Comparison of ENCODE assay signal across 21 mouse cellular contexts in genomic region chr2:164855572-164855971, GRCm38 (mm10). TPM values are rescaled to one million over a fixed set of nuclear protein-coding genes. Genes with fewer than 3 reads are reported as not detected.
DNase-seq lines count a peak whose midpoint lies in the region; ATAC-seq and TF ChIP-seq lines count a peak whose summit lies in the region.
"Not testable (repeated sequence)": the region's sequence is repeated elsewhere in the genome, so short reads cannot be mapped to it uniquely, and the experiment has no call there.
"Had no signal": no experiment of that assay in that cellular context is flagged by ENCODE, and none has a peak within 500 bp of the region (broad histone marks: within the 10 kb centered on the region; RNA-seq: fewer than 3 reads in every experiment).

No protein-coding gene starts in this region.

- DNase-seq in MEL (ENCODE audit: low read depth, low spot score); forebrain, postnatal 0 days; hindbrain, embryonic 14.5 days (ENCODE audit: low spot score); lung, postnatal 0 days (ENCODE audit: low spot score): not testable (repeated sequence)

- not testable (repeated sequence) for H3K27me3 ChIP-seq in MEL (ENCODE audit: control insufficient read depth in 1 of 2, insufficient read depth in 2 of 2, low read length in 2 of 2); lung, postnatal 0 days (replicated peaks; ENCODE audit: insufficient read depth, low read length); myocyte (ENCODE audit: control insufficient read depth, insufficient read depth, insufficient read length)
- peaks cover 42% of the 10 kb centered on the region for H3K27me3 ChIP-seq in embryonic facial prominence, embryonic 13.5 days
- peaks cover 21% of the 10 kb centered on the region for H3K27me3 ChIP-seq in forebrain, postnatal 0 days (ENCODE audit: insufficient read depth, low read length)
- H3K27me3 ChIP-seq in hindbrain, embryonic 14.5 days (ENCODE audit: control insufficient read depth, insufficient read depth, low read length): peaks cover 34% of the 10 kb centered on the region
- peaks cover 72% of the 10 kb centered on the region for H3K27me3 ChIP-seq in limb, embryonic 13.5 days

- H3K4me2 ChIP-seq in embryonic facial prominence, embryonic 13.5 days: peak overlapping the region; percentile 96
- H3K4me2 ChIP-seq in forebrain, postnatal 0 days (ENCODE audit: low read depth): 0 out of 2 replicates have a peak overlapping the region, but pooled peaks have one; percentile 81
- H3K4me2 ChIP-seq in hindbrain, embryonic 14.5 days (replicated peaks): peak overlapping the region; percentile 95
- peak overlapping the region; percentile 96 for H3K4me2 ChIP-seq in limb, embryonic 13.5 days (replicated peaks)
- H3K4me2 ChIP-seq in lung, postnatal 0 days (replicated peaks; ENCODE audit: low read depth, low read length): peak overlapping the region; percentile 85; the same call in 1 of the 2 replicates
- H3K4me2 ChIP-seq in myocyte (ENCODE audit: low read depth): peak overlapping the region; percentile 93

- H3K27ac ChIP-seq in MEL (ENCODE audit: control insufficient read depth, low read depth, low read length); embryonic facial prominence, embryonic 13.5 days; forebrain, postnatal 0 days (ENCODE audit: low read depth, low read length); hindbrain, embryonic 14.5 days; limb, embryonic 13.5 days; lung, postnatal 0 days (ENCODE audit: low read length): not testable (repeated sequence)

- H3K9ac ChIP-seq in MEL (ENCODE audit: control insufficient read depth, low read depth, low read length, poor library complexity, severe bottlenecking); embryonic facial prominence, embryonic 13.5 days; forebrain, postnatal 0 days; hindbrain, embryonic 14.5 days; limb, embryonic 13.5 days; lung, postnatal 0 days (replicated peaks; ENCODE audit: low read depth): not testable (repeated sequence)

- ATAC-seq in embryonic facial prominence, embryonic 13.5 days (ENCODE audit: insufficient number of reproducible peaks, insufficient read depth, low FRiP score, low TSS enrichment, low read depth); forebrain, postnatal 0 days; hindbrain, embryonic 14.5 days (ENCODE audit: low FRiP score); limb, embryonic 13.5 days (ENCODE audit: low FRiP score, low read depth); lung, postnatal 0 days: not testable (repeated sequence)

- not testable (repeated sequence) for TF ChIP-seq CTCF in MEL (IDR thresholded peaks at IDR 0.05 in 2 of 3, conservative IDR thresholded peaks at IDR 0.05 in 1 of 3; ENCODE audit: control insufficient read depth in 1 of 3, insufficient read depth in 1 of 3, low read depth in 2 of 3, low read length in 3 of 3, poor library complexity in 1 of 3, severe bottlenecking in 1 of 3); forebrain, postnatal 0 days (IDR thresholded peaks at IDR 0.05; ENCODE audit: low read depth)
- TF ChIP-seq CTCF in lung, postnatal 0 days (IDR thresholded peaks at IDR 0.05): 0 out of 2 replicates have a peak, but pooled peaks have one; percentile 5

- not testable (repeated sequence) for H3K36me3 ChIP-seq in MEL (ENCODE audit: control insufficient read depth in 1 of 2, insufficient read depth in 2 of 2, low read length in 2 of 2); forebrain, postnatal 0 days (ENCODE audit: insufficient read depth); hindbrain, embryonic 14.5 days (replicated peaks; ENCODE audit: control insufficient read depth, insufficient read depth); limb, embryonic 13.5 days; lung, postnatal 0 days (ENCODE audit: insufficient read depth, low read length); myocyte (ENCODE audit: control insufficient read depth, insufficient read depth)
- peaks cover 26% of the 10 kb centered on the region for H3K36me3 ChIP-seq in embryonic facial prominence, embryonic 13.5 days

- not testable (repeated sequence) for H3K79me2 ChIP-seq in MEL (ENCODE audit: control insufficient read depth, insufficient read depth, low read length, poor library complexity); myocyte (ENCODE audit: control insufficient read depth, insufficient read depth)

- H3K9me3 ChIP-seq in MEL (replicated peaks; ENCODE audit: insufficient read depth, low read length); embryonic facial prominence, embryonic 13.5 days; forebrain, postnatal 0 days (ENCODE audit: low read length); hindbrain, embryonic 14.5 days (ENCODE audit: control insufficient read depth, low read length); limb, embryonic 13.5 days; lung, postnatal 0 days (ENCODE audit: low read length): not testable (repeated sequence)

- H3ac ChIP-seq in myocyte (ENCODE audit: control insufficient read depth, insufficient read length): not testable (repeated sequence)

- not testable (repeated sequence) for TF ChIP-seq EP300 in MEL (IDR thresholded peaks at IDR 0.05; ENCODE audit: low read depth in 1 of 2, low read length in 2 of 2); lung, postnatal 0 days (IDR thresholded peaks at IDR 0.05)

- TF ChIP-seq RAD21 in MEL (IDR thresholded peaks at IDR 0.05; ENCODE audit: low read depth, low read length): not testable (repeated sequence)

- H3K4me3 ChIP-seq in MEL (ENCODE audit: control insufficient read depth in 1 of 2, insufficient read depth in 1 of 2, low read depth in 2 of 2, low read length in 2 of 2); forebrain, postnatal 0 days (ENCODE audit: low read depth, low read length); lung, postnatal 0 days (ENCODE audit: low read depth, low read length): not testable (repeated sequence)
- peak overlapping the region; percentile 56; the same call in 1 of the 2 replicates for H3K4me3 ChIP-seq in embryonic facial prominence, embryonic 13.5 days
- peak overlapping the region; percentile 44 for H3K4me3 ChIP-seq in hindbrain, embryonic 14.5 days (replicated peaks; ENCODE audit: low read length)
- H3K4me3 ChIP-seq in limb, embryonic 13.5 days: 0 out of 2 replicates have a peak overlapping the region, but pooled peaks have one; percentile 52
- H3K4me3 ChIP-seq in myocyte: peak overlapping the region; percentile 87

- 71% methylated on average over 5 of the region's 5 CpGs for WGBS in embryonic facial prominence, embryonic 13.5 days
- WGBS in forebrain, postnatal 0 days: 73% methylated on average over 5 of the region's 5 CpGs
- 81% methylated on average over 5 of the region's 5 CpGs for WGBS in hindbrain, embryonic 14.5 days
- 79% methylated on average over 5 of the region's 5 CpGs for WGBS in limb, embryonic 13.5 days
- 74% methylated on average over 5 of the region's 5 CpGs for WGBS in lung, postnatal 0 days

- H3K4me1 ChIP-seq in MEL (ENCODE audit: control insufficient read depth in 1 of 2, insufficient read depth in 2 of 2, low read length in 2 of 2): peaks cover 5 to 16% of the 10 kb centered on the region in 2 experiments
- H3K4me1 ChIP-seq in embryonic facial prominence, embryonic 13.5 days: peaks cover 37% of the 10 kb centered on the region
- 0 out of 2 replicates have a peak, but pooled peaks cover 14% of the 10 kb centered on the region for H3K4me1 ChIP-seq in forebrain, postnatal 0 days (ENCODE audit: insufficient read depth)
- peaks cover 20% of the 10 kb centered on the region for H3K4me1 ChIP-seq in hindbrain, embryonic 14.5 days (replicated peaks; ENCODE audit: control insufficient read depth, insufficient read depth, low read length)
- peaks cover 20% of the 10 kb centered on the region for H3K4me1 ChIP-seq in limb, embryonic 13.5 days
- H3K4me1 ChIP-seq in lung, postnatal 0 days (ENCODE audit: insufficient read depth, low read depth, low read length): peaks cover 17% of the 10 kb centered on the region

- TF ChIP-seq POLR2A in MEL (IDR thresholded peaks at IDR 0.05; ENCODE audit: control insufficient read depth in 1 of 2, insufficient read depth in 1 of 2, low read depth in 1 of 2, low read length in 2 of 2, poor library complexity in 1 of 2); myocyte (IDR thresholded peaks at IDR 0.05; ENCODE audit: insufficient read length, low read depth): not testable (repeated sequence)

RNA-seq across cellular contexts. Expression of gene Pltp, which starts 1.9 kb away (rescaled TPM):
- 5.2 and 6.8 TPM in 2 replicates for total RNA-seq in MEL (2012; rRNA removed)
- 10 to 100 TPM in 1 of 2 experiments, not detected in 1; 17.1 TPM for polyA plus RNA-seq in MEL (2012; ENCODE audit: insufficient read depth in 1 of 2, insufficient read length in 2 of 2, low read depth in 1 of 2, low replicate concordance in 2 of 2, missing spikeins in 1 of 2)
- polyA plus RNA-seq in embryonic facial prominence, embryonic 13.5 days (2015; fragmentation: Nextera tagmentation; extraction: Ambion mirVana): 67.4 and 69.8 TPM in 2 replicates
- 28.2 and 43.4 TPM in 2 replicates for total RNA-seq in forebrain, postnatal 0 days (2014; rRNA removed)
- 67.9 and 80.7 TPM in 2 replicates for polyA plus RNA-seq in forebrain, postnatal 0 days (2015; fragmentation: Nextera tagmentation; extraction: Ambion mirVana)
- polyA plus RNA-seq in hindbrain, embryonic 14.5 days (2014; fragmentation: Nextera tagmentation; extraction: Ambion mirVana): 148 and 167 TPM in 2 replicates
- 36.7 and 44.0 TPM in 2 replicates for polyA plus RNA-seq in limb, embryonic 13.5 days (2015; fragmentation: Nextera tagmentation; extraction: Ambion mirVana)
- 286 and 314 TPM in 2 replicates for polyA plus RNA-seq in lung, postnatal 0 days (2015; fragmentation: Nextera tagmentation; extraction: Ambion mirVana)
- polyA plus RNA-seq in myocyte (2012; fragmentation: generic; extraction: Trizol): 117 TPM

RNA-seq across cellular contexts. Expression of gene Neurl2, which starts 22.3 kb away (rescaled TPM):
- 1.6 and 2.0 TPM in 2 replicates for total RNA-seq in MEL (2012; rRNA removed)
- polyA plus RNA-seq in MEL (2012; ENCODE audit: insufficient read depth in 1 of 2, insufficient read length in 2 of 2, low read depth in 1 of 2, low replicate concordance in 2 of 2, missing spikeins in 1 of 2) (1 to 10 TPM in 1 of 2 experiments, not detected in 1; 2.6 TPM), myocyte (2012; fragmentation: generic; extraction: Trizol) (23.5 TPM)
- polyA plus RNA-seq in embryonic facial prominence, embryonic 13.5 days (2015; fragmentation: Nextera tagmentation; extraction: Ambion mirVana): 8.4 and 9.0 TPM in 2 replicates
- 5.0 and 5.4 TPM in 2 replicates for total RNA-seq in forebrain, postnatal 0 days (2014; rRNA removed)
- 4.7 and 6.4 TPM in 2 replicates for polyA plus RNA-seq in forebrain, postnatal 0 days (2015; fragmentation: Nextera tagmentation; extraction: Ambion mirVana)
- 5.8 and 7.9 TPM in 2 replicates for polyA plus RNA-seq in hindbrain, embryonic 14.5 days (2014; fragmentation: Nextera tagmentation; extraction: Ambion mirVana)
- polyA plus RNA-seq in limb, embryonic 13.5 days (2015; fragmentation: Nextera tagmentation; extraction: Ambion mirVana): 6.7 and 7.1 TPM in 2 replicates
- polyA plus RNA-seq in lung, postnatal 0 days (2015; fragmentation: Nextera tagmentation; extraction: Ambion mirVana): 5.4 and 6.5 TPM in 2 replicates

RNA-seq across cellular contexts. Expression of gene Ctsa, which starts 22.9 kb away (rescaled TPM):
- 46.3 and 50.5 TPM in 2 replicates for total RNA-seq in MEL (2012; rRNA removed)
- 10 to 100 TPM in 1 of 2 experiments, not detected in 1; 87.7 TPM for polyA plus RNA-seq in MEL (2012; ENCODE audit: insufficient read depth in 1 of 2, insufficient read length in 2 of 2, low read depth in 1 of 2, low replicate concordance in 2 of 2, missing spikeins in 1 of 2)
- 129 and 139 TPM in 2 replicates for polyA plus RNA-seq in embryonic facial prominence, embryonic 13.5 days (2015; fragmentation: Nextera tagmentation; extraction: Ambion mirVana)
- 86.2 and 93.8 TPM in 2 replicates for total RNA-seq in forebrain, postnatal 0 days (2014; rRNA removed)
- polyA plus RNA-seq in forebrain, postnatal 0 days (2015; fragmentation: Nextera tagmentation; extraction: Ambion mirVana): 83.5 and 95.3 TPM in 2 replicates
- polyA plus RNA-seq in hindbrain, embryonic 14.5 days (2014; fragmentation: Nextera tagmentation; extraction: Ambion mirVana): 85.9 and 89.6 TPM in 2 replicates
- 131 and 135 TPM in 2 replicates for polyA plus RNA-seq in limb, embryonic 13.5 days (2015; fragmentation: Nextera tagmentation; extraction: Ambion mirVana)
- polyA plus RNA-seq in lung, postnatal 0 days (2015; fragmentation: Nextera tagmentation; extraction: Ambion mirVana): 146 and 147 TPM in 2 replicates
- polyA plus RNA-seq in myocyte (2012; fragmentation: generic; extraction: Trizol): 202 TPM

RNA-seq across cellular contexts. Expression of gene Pcif1, which starts 23.5 kb away (rescaled TPM):
- 46.8 and 47.6 TPM in 2 replicates for total RNA-seq in MEL (2012; rRNA removed)
- 100 to 1,000 TPM in 1 of 2 experiments, not detected in 1; 118 TPM for polyA plus RNA-seq in MEL (2012; ENCODE audit: insufficient read depth in 1 of 2, insufficient read length in 2 of 2, low read depth in 1 of 2, low replicate concordance in 2 of 2, missing spikeins in 1 of 2)
- 78.4 and 78.8 TPM in 2 replicates for polyA plus RNA-seq in embryonic facial prominence, embryonic 13.5 days (2015; fragmentation: Nextera tagmentation; extraction: Ambion mirVana)
- 67.3 and 82.2 TPM in 2 replicates for total RNA-seq in forebrain, postnatal 0 days (2014; rRNA removed)
- 104 and 115 TPM in 2 replicates for polyA plus RNA-seq in forebrain, postnatal 0 days (2015; fragmentation: Nextera tagmentation; extraction: Ambion mirVana)
- 72.9 and 74.7 TPM in 2 replicates for polyA plus RNA-seq in hindbrain, embryonic 14.5 days (2014; fragmentation: Nextera tagmentation; extraction: Ambion mirVana)
- 87.4 and 88.4 TPM in 2 replicates for polyA plus RNA-seq in limb, embryonic 13.5 days (2015; fragmentation: Nextera tagmentation; extraction: Ambion mirVana)
- polyA plus RNA-seq in lung, postnatal 0 days (2015; fragmentation: Nextera tagmentation; extraction: Ambion mirVana): 60.9 and 71.3 TPM in 2 replicates
- polyA plus RNA-seq in myocyte (2012; fragmentation: generic; extraction: Trizol): 43.2 TPM

RNA-seq across cellular contexts. Expression of gene Spata25, which starts 27.2 kb away (rescaled TPM):
- total RNA-seq in MEL (2012; rRNA removed): 0.42 and 0.50 TPM in 2 replicates
- polyA plus RNA-seq in MEL (2012; ENCODE audit: insufficient read depth in 1 of 2, insufficient read length in 2 of 2, low read depth in 1 of 2, low replicate concordance in 2 of 2, missing spikeins in 1 of 2) (under 1 TPM in 1 of 2 experiments, not detected in 1; 0.13 TPM), myocyte (2012; fragmentation: generic; extraction: Trizol) (0.40 TPM)
- not detected in 2 replicates for polyA plus RNA-seq in embryonic facial prominence, embryonic 13.5 days (2015; fragmentation: Nextera tagmentation; extraction: Ambion mirVana)
- total RNA-seq in forebrain, postnatal 0 days (2014; rRNA removed): 0.62 and 1.00 TPM in 2 replicates
- not detected in 2 replicates for polyA plus RNA-seq in forebrain, postnatal 0 days (2015; fragmentation: Nextera tagmentation; extraction: Ambion mirVana)
- not detected in 2 replicates for polyA plus RNA-seq in hindbrain, embryonic 14.5 days (2014; fragmentation: Nextera tagmentation; extraction: Ambion mirVana)
- not detected in 2 replicates for polyA plus RNA-seq in limb, embryonic 13.5 days (2015; fragmentation: Nextera tagmentation; extraction: Ambion mirVana)
- polyA plus RNA-seq in lung, postnatal 0 days (2015; fragmentation: Nextera tagmentation; extraction: Ambion mirVana): not detected in 2 replicates
- total RNA-seq: adrenal gland, postnatal 14 days; layer of hippocampus, postnatal 36 days; neutrophil, adult 5-6 weeks had no signal
- polyA plus RNA-seq: brain, embryonic 14.5 days; erythroblast, embryonic 14.5 days; forebrain, embryonic 15.5 days; heart, embryonic 11.5 days; hindbrain, embryonic 12.5 days; intestine, embryonic 15.5 days; limb, embryonic 11.5 days; liver, embryonic 12.5 days; midbrain, embryonic 11.5 days; small intestine, adult 2 months; stomach, embryonic 16.5 days had no signal
